8 mouse cellular contexts compared by ENCODE assay signal in the genomic region with DNA sequence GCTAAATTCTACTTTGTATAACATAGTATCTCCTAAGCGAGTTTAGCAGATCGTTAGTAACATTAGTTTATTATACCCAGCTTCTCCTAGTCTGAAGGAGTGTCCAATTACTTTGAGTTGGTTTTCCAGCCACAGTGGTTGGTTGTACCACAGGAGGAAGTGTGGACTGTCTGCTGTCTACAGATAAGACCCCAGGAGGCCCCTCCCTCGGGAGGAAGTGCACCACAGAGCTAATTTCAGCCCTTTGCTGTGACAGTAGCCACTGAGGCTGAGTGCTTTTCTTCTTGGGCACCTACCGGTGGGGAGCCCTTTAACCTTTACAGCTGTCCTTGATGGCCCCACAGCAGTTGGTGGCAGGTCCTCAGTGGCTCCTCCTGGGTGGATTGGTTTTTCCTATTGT. TPM values are rescaled to one million over a fixed set of nuclear protein-coding genes. Genes with fewer than 3 reads are reported as not detected.
DNase-seq lines count a peak whose midpoint lies in the region; ATAC-seq and TF ChIP-seq lines count a peak whose summit lies in the region.

No protein-coding gene starts in this region.

- no peaks in the 10 kb centered on the region for H3K36me3 ChIP-seq in forebrain, postnatal 0 days (ENCODE audit: insufficient read depth)
- no peaks in the 10 kb centered on the region for H3K36me3 ChIP-seq in forebrain, embryonic 16.5 days (ENCODE audit: control insufficient read depth, insufficient read depth)

- H3K27me3 ChIP-seq in forebrain, postnatal 0 days (ENCODE audit: insufficient read depth, low read length), result no peaks in the 10 kb centered on the region
- no peaks in the 10 kb centered on the region for H3K27me3 ChIP-seq in forebrain, embryonic 16.5 days (replicated peaks; ENCODE audit: control insufficient read depth, insufficient read depth, low read length)

- no peak for TF ChIP-seq CTCF in forebrain, postnatal 0 days (IDR thresholded peaks at IDR 0.05; ENCODE audit: low read depth)
- TF ChIP-seq CTCF in bone marrow macrophage, adult 2 months (IDR thresholded peaks at IDR 0.05; ENCODE audit: low read depth, low read length), result no peak

- ATAC-seq in forebrain, postnatal 0 days, result no peak
- ATAC-seq in forebrain, embryonic 16.5 days, result no peak

- no peak for DNase-seq in forebrain, postnatal 0 days
- peak; percentile 48 to 54 for DNase-seq in heart, postnatal 14 days
- DNase-seq in lung, postnatal 25 days (ENCODE audit: low spot score), result peak; percentile 79
- no peak for DNase-seq in cerebellum, adult 11 months
- no peak for DNase-seq in cerebellum, postnatal 10 days
- DNase-seq in MN1 (ENCODE audit: low spot score), result no peak

- no peaks in the 10 kb centered on the region for H3K9me3 ChIP-seq in forebrain, postnatal 0 days (ENCODE audit: low read length)
- no peaks in the 10 kb centered on the region for H3K9me3 ChIP-seq in forebrain, embryonic 16.5 days (ENCODE audit: control insufficient read depth, low read length)

- H3K4me3 ChIP-seq in forebrain, postnatal 0 days (ENCODE audit: low read depth, low read length), result no peak overlapping the region
- no peak overlapping the region for H3K4me3 ChIP-seq in forebrain, embryonic 16.5 days (replicated peaks; ENCODE audit: low read length)
- peak overlapping the region; percentile 10; the same call in 1 of the 2 replicates for H3K4me3 ChIP-seq in bone marrow macrophage, adult 2 months (ENCODE audit: insufficient read depth, low read length)

- H3K4me1 ChIP-seq in forebrain, postnatal 0 days (ENCODE audit: insufficient read depth), result no peaks in the 10 kb centered on the region
- peaks cover 5% of the 10 kb centered on the region for H3K4me1 ChIP-seq in forebrain, embryonic 16.5 days (replicated peaks; ENCODE audit: control insufficient read depth, insufficient read depth, low read length)
- H3K4me1 ChIP-seq in bone marrow macrophage, adult 2 months (ENCODE audit: control insufficient read depth, insufficient read depth, low read length), result peaks cover 56% of the 10 kb centered on the region

- intact Hi-C loops in heart, postnatal 14 days (cut with DNase I), result no loop called here

- 20% methylated on average over 4 of the region's 4 CpGs for WGBS in forebrain, postnatal 0 days
- 15% methylated on average over 4 of the region's 4 CpGs for WGBS in forebrain, embryonic 16.5 days

- no peak overlapping the region for H3K27ac ChIP-seq in forebrain, postnatal 0 days (ENCODE audit: low read depth, low read length)
- H3K27ac ChIP-seq in forebrain, embryonic 16.5 days (ENCODE audit: low read length), result no peak overlapping the region
- peak overlapping the region; percentile 33 for H3K27ac ChIP-seq in bone marrow macrophage, adult 2 months (ENCODE audit: insufficient read depth, low read depth, low read length)

- H3K4me2 ChIP-seq in forebrain, postnatal 0 days (ENCODE audit: low read depth), result no peak overlapping the region
- no peak overlapping the region for H3K4me2 ChIP-seq in forebrain, embryonic 16.5 days (ENCODE audit: low read length)

- H3K9ac ChIP-seq in forebrain, postnatal 0 days, result 0 out of 2 replicates have a peak overlapping the region, but pooled peaks have one; percentile 14
- no peak overlapping the region for H3K9ac ChIP-seq in forebrain, embryonic 16.5 days (replicated peaks; ENCODE audit: low read depth, low read length)

- no peak for TF ChIP-seq POLR2A in bone marrow macrophage, adult 2 months (IDR thresholded peaks at IDR 0.05; ENCODE audit: borderline replicate concordance, low read depth, low read length)

RNA-seq across cellular contexts. Expression of gene Ccdc12, which starts 9.6 kb away (rescaled TPM):
- total RNA-seq in forebrain, postnatal 0 days (2014; rRNA removed), result 38.4 and 48.4 TPM in 2 replicates
- polyA plus RNA-seq in forebrain, postnatal 0 days (2015; fragmentation: Nextera tagmentation; extraction: Ambion mirVana), result 103 and 104 TPM in 2 replicates
- 100 and 113 TPM in 2 replicates for polyA plus RNA-seq in forebrain, embryonic 16.5 days (2015; fragmentation: Nextera tagmentation; extraction: Ambion mirVana)
- polyA plus RNA-seq in bone marrow macrophage, adult 2 months (2012; ENCODE audit: insufficient read depth, insufficient read length, missing spikeins), result 134 and 143 TPM in 2 replicates
- 10 to 100 TPM; 65.4 to 68.1 TPM for total RNA-seq in heart, postnatal 14 days (2021)

RNA-seq across cellular contexts. Expression of gene Nbeal2, which starts 12.0 kb away (rescaled TPM):
- 6.1 and 17.6 TPM in 2 replicates for total RNA-seq in forebrain, postnatal 0 days (2014; rRNA removed)
- polyA plus RNA-seq in forebrain, postnatal 0 days (2015; fragmentation: Nextera tagmentation; extraction: Ambion mirVana), result 1.1 and 2.0 TPM in 2 replicates
- polyA plus RNA-seq in forebrain, embryonic 16.5 days (2015; fragmentation: Nextera tagmentation; extraction: Ambion mirVana), result 2.3 and 5.9 TPM in 2 replicates
- 50.4 and 51.9 TPM in 2 replicates for polyA plus RNA-seq in bone marrow macrophage, adult 2 months (2012; ENCODE audit: insufficient read depth, insufficient read length, missing spikeins)
- 10 to 100 TPM; 10.4 to 12.0 TPM for total RNA-seq in heart, postnatal 14 days (2021)

RNA-seq across cellular contexts. Expression of gene Nradd, which starts 41.7 kb away (rescaled TPM):
- 21.3 and 22.5 TPM in 2 replicates for total RNA-seq in forebrain, postnatal 0 days (2014; rRNA removed)
- polyA plus RNA-seq in forebrain, postnatal 0 days (2015; fragmentation: Nextera tagmentation; extraction: Ambion mirVana), result 19.1 and 27.2 TPM in 2 replicates
- 29.0 and 32.4 TPM in 2 replicates for polyA plus RNA-seq in forebrain, embryonic 16.5 days (2015; fragmentation: Nextera tagmentation; extraction: Ambion mirVana)
- 6.8 and 10.0 TPM in 2 replicates for polyA plus RNA-seq in bone marrow macrophage, adult 2 months (2012; ENCODE audit: insufficient read depth, insufficient read length, missing spikeins)
- total RNA-seq in heart, postnatal 14 days (2021), result 1 to 10 TPM; 1.1 to 1.2 TPM

Comparison
In these comparisons a context has a peak if more than half of its experiments do, and no peak if none do; other contexts are left out.
1. DNase-seq: peak in heart, postnatal 14 days (2 of 2) and lung, postnatal 25 days (single experiment); none in forebrain, postnatal 0 days (single experiment), cerebellum, adult 11 months (single experiment), cerebellum, postnatal 10 days (0 of 2) and MN1 (single experiment).